Mouse (Mus musculus): ENCODE data around the gene Myo5a. TPM values are rescaled to one million over a fixed set of nuclear protein-coding genes. Genes with fewer than 3 reads are reported as not detected.

Gene Myo5a
- polyA plus RNA-seq, 1 experiment from 2014 or later = 1.6 TPM

DNA sequence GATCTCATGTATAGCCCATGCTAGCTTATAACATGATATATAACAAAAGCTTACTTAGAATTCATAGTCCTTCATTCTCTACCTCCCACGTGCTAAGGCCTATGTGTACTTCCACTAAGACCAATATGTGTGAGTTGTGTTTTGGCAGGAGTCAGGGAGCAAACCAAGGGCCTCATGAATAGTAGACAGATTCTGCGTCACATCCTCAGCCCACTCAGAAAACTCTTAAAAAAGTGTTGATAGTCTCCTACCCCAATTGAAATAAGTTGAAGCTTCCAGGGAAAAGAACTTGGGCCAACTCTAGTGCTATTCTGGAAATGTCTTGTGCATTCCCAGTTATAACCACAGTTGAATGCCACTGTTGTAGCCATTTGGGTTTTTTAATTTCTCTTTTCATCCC lies 131.2 kb downstream of the Myo5a start:
- H3K4me1 ChIP-seq (ENCODE audit: control insufficient read depth, low read depth, low read length) = no peaks in the 10 kb centered on the region
- no peak for ATAC-seq (ENCODE audit: low read depth)
- no peak overlapping the region for H3K4me2 ChIP-seq (ENCODE audit: low read depth, low read length)
- no peak overlapping the region for H3K9ac ChIP-seq (ENCODE audit: low read depth, low read length)
- 63% methylated on average over 2 of the region's 2 CpGs for WGBS (ENCODE audit: insufficient replicate concordance)
- no peaks in the 10 kb centered on the region for H3K27me3 ChIP-seq (ENCODE audit: control insufficient read depth, insufficient read depth, low read depth, low read length)
- H3K27ac ChIP-seq (ENCODE audit: low read length) = no peak overlapping the region
- no peaks in the 10 kb centered on the region for H3K36me3 ChIP-seq (ENCODE audit: control insufficient read depth, insufficient read depth)
- no peaks in the 10 kb centered on the region for H3K9me3 ChIP-seq (replicated peaks; ENCODE audit: control insufficient read depth, low read length)
- H3K4me3 ChIP-seq (ENCODE audit: low read depth, low read length) = no peak overlapping the region

DNA sequence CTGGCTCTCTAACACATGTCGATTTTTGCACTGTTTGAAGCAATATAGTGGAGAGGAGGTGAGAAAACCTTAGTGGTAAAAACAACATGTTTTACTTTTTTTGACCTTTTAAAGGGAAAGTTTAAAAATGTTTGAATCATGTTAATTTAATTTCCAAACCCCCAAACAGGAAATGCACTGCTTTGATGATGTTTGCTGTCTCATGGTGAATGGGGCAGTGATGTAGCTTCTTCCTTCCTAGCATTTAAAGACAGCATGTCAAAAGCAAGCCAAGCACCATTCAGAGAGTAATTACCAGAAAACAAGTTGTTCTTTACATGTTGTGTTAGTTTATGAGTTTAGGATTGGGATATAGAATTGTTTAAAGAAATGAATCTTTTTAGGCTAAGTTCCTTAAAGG lies 138.4 kb downstream of the Myo5a start:
- ATAC-seq (ENCODE audit: low read depth) = no peak
- Histone ChIP-seq H3K9me3 (replicated peaks; ENCODE audit: control insufficient read depth, low read length) (no peaks in the 10 kb centered on the region), H3K4me1 (ENCODE audit: control insufficient read depth, low read depth, low read length) (no peaks in the 10 kb centered on the region), H3K4me3 (ENCODE audit: low read depth, low read length) (no peak overlapping the region), H3K9ac (ENCODE audit: low read depth, low read length) (no peak overlapping the region), H3K36me3 (ENCODE audit: control insufficient read depth, insufficient read depth) (no peaks in the 10 kb centered on the region), H3K27ac (ENCODE audit: low read length) (no peak overlapping the region), H3K4me2 (ENCODE audit: low read depth, low read length) (no peak overlapping the region), H3K27me3 (ENCODE audit: control insufficient read depth, insufficient read depth, low read depth, low read length) (no peaks in the 10 kb centered on the region)
- 48% methylated on average over 1 of the region's 1 CpGs for WGBS (ENCODE audit: insufficient replicate concordance)

DNA sequence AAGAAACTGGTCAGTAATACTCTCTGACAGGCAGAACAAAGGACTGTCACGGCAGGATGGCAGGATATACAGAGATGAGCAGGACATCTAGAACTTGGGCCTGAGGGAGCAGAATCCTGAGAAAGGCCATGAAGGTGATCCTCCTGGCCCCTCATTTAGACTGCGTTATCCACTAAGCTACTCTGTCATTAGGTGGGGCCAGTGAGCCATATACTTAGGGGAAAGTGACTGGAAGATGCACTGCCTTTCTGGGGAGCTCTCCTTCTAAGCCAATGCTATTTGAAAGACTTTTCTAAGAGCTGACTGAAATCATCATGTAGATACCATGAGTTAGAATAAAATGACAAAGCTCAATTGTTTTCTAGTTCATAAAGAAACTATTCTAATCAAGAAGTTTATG lies 139.5 kb downstream of the Myo5a start:
- no peak overlapping the region for H3K9ac ChIP-seq (ENCODE audit: low read depth, low read length)

DNA sequence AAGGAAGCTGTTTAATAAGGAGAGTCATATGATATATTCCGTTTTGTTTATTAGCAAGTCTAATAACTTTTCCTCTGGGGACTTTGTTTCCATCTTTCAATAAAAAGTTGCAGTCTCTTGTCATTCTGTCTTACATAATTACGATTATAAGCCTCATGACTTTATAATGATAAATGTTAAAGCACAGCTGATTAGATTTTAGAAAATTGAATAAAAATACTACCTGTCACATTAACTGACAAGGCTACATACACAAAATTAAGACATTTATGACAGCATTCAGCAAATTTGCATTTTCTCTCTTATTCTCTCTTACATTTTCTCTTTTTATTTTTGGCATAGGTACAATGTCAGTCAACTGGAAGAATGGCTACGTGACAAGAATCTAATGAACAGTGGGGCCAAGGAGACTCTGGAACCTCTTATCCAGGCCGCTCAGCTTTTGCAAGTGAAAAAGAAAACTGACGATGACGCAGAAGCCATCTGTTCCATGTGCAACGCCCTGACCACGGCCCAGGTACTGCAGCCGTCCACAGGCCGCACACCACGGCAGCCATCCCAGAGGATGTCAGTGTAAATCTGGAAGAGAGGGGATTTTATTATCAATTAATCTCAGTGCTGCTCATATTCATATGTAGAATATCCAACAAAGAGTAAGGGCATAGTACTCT lies 144.1 kb downstream of the Myo5a start:
- no peak overlapping the region for H3K4me2 ChIP-seq (ENCODE audit: low read depth, low read length)
- no peak for ATAC-seq (ENCODE audit: low read depth)
- no peak overlapping the region for H3K4me3 ChIP-seq (ENCODE audit: low read depth, low read length)
- no peaks in the 10 kb centered on the region for H3K27me3 ChIP-seq (ENCODE audit: control insufficient read depth, insufficient read depth, low read depth, low read length)
- no peaks in the 10 kb centered on the region for H3K4me1 ChIP-seq (ENCODE audit: control insufficient read depth, low read depth, low read length)
- 74% methylated on average over 11 of the region's 11 CpGs for WGBS (ENCODE audit: insufficient replicate concordance)
- no peak overlapping the region for H3K9ac ChIP-seq (ENCODE audit: low read depth, low read length)
- H3K36me3 ChIP-seq (ENCODE audit: control insufficient read depth, insufficient read depth) = no peaks in the 10 kb centered on the region
- H3K27ac ChIP-seq (ENCODE audit: low read length) = no peak overlapping the region
- no peaks in the 10 kb centered on the region for H3K9me3 ChIP-seq (replicated peaks; ENCODE audit: control insufficient read depth, low read length)

More for the DNA sequence above, 139.5 kb downstream of the Myo5a start:
- Histone ChIP-seq H3K36me3 (ENCODE audit: control insufficient read depth, insufficient read depth) (no peaks in the 10 kb centered on the region), H3K27me3 (ENCODE audit: control insufficient read depth, insufficient read depth, low read depth, low read length) (no peaks in the 10 kb centered on the region), H3K4me3 (ENCODE audit: low read depth, low read length) (no peak overlapping the region), H3K9me3 (replicated peaks; ENCODE audit: control insufficient read depth, low read length) (no peaks in the 10 kb centered on the region), H3K27ac (ENCODE audit: low read length) (no peak overlapping the region), H3K4me1 (ENCODE audit: control insufficient read depth, low read depth, low read length) (no peaks in the 10 kb centered on the region), H3K4me2 (ENCODE audit: low read depth, low read length) (no peak overlapping the region)
- no peak for ATAC-seq (ENCODE audit: low read depth)
- WGBS (ENCODE audit: insufficient replicate concordance) = 62% methylated on average over 2 of the region's 2 CpGs

DNA sequence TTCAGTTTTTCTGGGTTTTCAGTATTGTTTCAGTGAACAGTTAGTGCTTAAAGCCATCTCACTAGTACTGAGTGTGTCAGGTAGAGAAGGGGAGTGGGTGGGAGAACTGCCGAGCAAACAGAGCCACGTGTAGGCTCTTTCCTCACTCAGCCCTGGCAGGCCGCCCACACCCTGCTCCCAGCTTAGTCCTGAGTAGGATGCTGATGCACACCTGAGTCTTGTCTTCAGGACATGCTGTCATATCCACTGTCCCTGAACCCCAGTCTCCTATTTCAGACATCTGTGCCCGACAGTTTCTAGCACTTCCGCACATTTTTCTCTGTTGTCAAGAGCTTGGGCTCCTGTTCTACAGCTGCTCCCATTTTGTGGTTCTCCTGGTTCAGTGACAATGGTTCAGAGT lies 149.1 kb downstream of the Myo5a start:
- WGBS (ENCODE audit: insufficient replicate concordance) = 64% methylated on average over 5 of the region's 5 CpGs
- ATAC-seq (ENCODE audit: low read depth) = no peak
- Histone ChIP-seq H3K27me3 (ENCODE audit: control insufficient read depth, insufficient read depth, low read depth, low read length) (no peaks in the 10 kb centered on the region), H3K4me1 (ENCODE audit: control insufficient read depth, low read depth, low read length) (no peaks in the 10 kb centered on the region), H3K9ac (ENCODE audit: low read depth, low read length) (no peak overlapping the region), H3K36me3 (ENCODE audit: control insufficient read depth, insufficient read depth) (no peaks in the 10 kb centered on the region), H3K4me3 (ENCODE audit: low read depth, low read length) (no peak overlapping the region), H3K27ac (ENCODE audit: low read length) (no peak overlapping the region), H3K9me3 (replicated peaks; ENCODE audit: control insufficient read depth, low read length) (no peaks in the 10 kb centered on the region), H3K4me2 (ENCODE audit: low read depth, low read length) (no peak overlapping the region)

DNA sequence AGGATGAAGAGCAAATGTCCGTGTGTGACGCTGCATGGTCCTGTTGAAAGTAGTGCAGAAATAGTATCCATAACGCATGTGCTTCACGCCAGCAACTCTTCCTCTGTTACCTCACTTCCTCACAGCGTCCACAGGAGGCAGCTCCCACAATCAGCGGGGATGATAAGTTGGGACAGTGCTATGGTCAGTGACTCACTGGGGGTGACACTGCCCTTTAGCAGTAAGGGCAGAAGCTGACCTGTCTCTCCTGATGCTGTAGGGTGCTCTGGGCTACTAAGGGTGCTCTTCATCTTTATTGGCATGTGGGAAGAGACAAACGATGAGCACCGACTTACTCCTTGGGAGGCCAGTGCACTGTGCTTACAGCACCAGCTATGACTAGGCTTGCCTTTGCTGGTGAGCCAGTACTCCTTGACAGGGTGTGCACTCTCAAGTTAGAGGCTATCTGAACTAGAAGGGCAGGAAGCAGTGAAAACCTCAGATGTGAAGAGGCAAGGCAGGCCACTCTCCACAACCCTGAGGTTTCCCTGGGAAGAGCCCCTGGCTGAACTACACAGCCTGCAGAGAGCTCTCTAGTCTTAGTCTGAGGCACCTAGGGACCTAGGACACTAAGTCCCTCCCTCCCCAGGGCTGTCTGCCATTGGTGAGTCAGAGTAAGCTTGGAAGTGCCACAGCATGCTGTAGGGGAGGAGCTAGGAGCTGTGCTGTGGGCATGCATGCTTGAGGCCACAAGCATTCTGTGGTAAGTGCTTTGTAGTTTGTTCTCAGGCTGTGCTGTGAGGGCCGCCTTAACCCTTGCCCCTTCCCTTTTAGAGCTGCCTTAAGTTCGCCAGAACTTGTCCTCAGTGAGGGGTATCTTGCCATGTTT lies 150.8 kb downstream of the Myo5a start:
- Histone ChIP-seq H3K4me2 (ENCODE audit: low read depth, low read length) (no peak overlapping the region), H3K9ac (ENCODE audit: low read depth, low read length) (no peak overlapping the region), H3K4me3 (ENCODE audit: low read depth, low read length) (no peak overlapping the region), H3K9me3 (replicated peaks; ENCODE audit: control insufficient read depth, low read length) (no peaks in the 10 kb centered on the region), H3K36me3 (ENCODE audit: control insufficient read depth, insufficient read depth) (no peaks in the 10 kb centered on the region), H3K27me3 (ENCODE audit: control insufficient read depth, insufficient read depth, low read depth, low read length) (no peaks in the 10 kb centered on the region), H3K4me1 (ENCODE audit: control insufficient read depth, low read depth, low read length) (no peaks in the 10 kb centered on the region), H3K27ac (ENCODE audit: low read length) (no peak overlapping the region)
- 37% methylated on average over 10 of the region's 10 CpGs for WGBS (ENCODE audit: insufficient replicate concordance)
- ATAC-seq (ENCODE audit: low read depth) = peak; percentile 65

DNA sequence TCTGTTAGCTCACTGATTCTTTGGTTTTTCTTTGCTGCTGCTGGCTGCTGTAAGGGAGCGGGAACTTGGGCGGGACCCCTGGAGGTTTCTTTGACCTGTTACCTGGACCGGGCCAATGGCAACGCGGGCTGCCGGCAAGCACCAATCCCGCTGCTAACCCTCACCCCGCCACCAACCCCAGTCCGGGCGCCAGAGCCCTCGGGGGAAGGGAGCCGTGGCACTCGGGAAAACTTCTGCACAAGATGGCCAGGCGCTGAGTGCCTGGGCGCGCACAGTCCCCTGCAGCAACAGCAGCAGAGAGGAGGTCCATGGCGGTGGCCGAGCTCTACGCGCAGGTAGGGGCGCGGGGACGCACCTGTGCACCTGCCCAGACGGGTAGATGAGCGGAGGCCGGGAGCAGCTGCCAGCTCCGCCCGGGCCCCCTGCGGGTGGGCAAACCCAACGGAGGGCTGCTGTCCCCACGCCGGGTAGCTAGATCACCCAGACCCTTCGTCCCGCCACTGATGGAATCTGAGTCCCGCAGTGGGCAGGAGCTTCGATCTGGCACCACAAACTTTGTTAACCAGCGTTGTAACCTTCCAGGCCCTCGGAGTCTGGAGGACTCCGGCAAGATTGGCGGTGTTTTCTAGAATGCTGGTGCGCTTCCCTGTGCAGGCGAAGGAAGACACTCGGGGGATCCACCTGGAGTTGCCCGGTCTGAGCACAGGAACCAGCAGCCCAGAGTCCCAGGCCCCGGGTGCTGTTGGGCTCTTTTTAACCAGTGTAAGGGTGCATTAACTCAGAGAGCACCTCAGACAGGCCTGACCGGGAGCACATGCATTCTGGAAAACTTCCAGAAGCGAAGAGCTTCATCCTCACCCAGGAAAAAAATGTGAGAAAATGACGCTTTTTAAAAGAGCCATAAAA lies 161.3 kb downstream of the Myo5a start, which contains the start of gene Myo5c:
TSS of gene Myo5c (plus strand) at position 180 of the 906 bp plus-strand sequence.
- peak; percentile 64 for ATAC-seq (ENCODE audit: low read depth)
- 5% methylated on average over 48 of the region's 48 CpGs for WGBS (ENCODE audit: insufficient replicate concordance)
- no peak within 1 kb of the TSS for H3K27ac ChIP-seq (ENCODE audit: low read length)
- H3K36me3 ChIP-seq (ENCODE audit: control insufficient read depth, insufficient read depth) = no peaks in the 10 kb centered on the region
- 0 out of 2 replicates have a peak within 1 kb of the TSS, but pooled peaks have one; percentile 34 for H3K9ac ChIP-seq (ENCODE audit: low read depth, low read length)
- no peaks in the 10 kb centered on the region for H3K9me3 ChIP-seq (replicated peaks; ENCODE audit: control insufficient read depth, low read length)
- H3K27me3 ChIP-seq (ENCODE audit: control insufficient read depth, insufficient read depth, low read depth, low read length) = peaks cover 20% of the 10 kb centered on the region
- peak within 1 kb of the TSS; percentile 48 for H3K4me3 ChIP-seq (ENCODE audit: low read depth, low read length)
- peak within 1 kb of the TSS; percentile 55 for H3K4me2 ChIP-seq (ENCODE audit: low read depth, low read length)
- no peaks in the 10 kb centered on the region for H3K4me1 ChIP-seq (ENCODE audit: control insufficient read depth, low read depth, low read length)

DNA sequence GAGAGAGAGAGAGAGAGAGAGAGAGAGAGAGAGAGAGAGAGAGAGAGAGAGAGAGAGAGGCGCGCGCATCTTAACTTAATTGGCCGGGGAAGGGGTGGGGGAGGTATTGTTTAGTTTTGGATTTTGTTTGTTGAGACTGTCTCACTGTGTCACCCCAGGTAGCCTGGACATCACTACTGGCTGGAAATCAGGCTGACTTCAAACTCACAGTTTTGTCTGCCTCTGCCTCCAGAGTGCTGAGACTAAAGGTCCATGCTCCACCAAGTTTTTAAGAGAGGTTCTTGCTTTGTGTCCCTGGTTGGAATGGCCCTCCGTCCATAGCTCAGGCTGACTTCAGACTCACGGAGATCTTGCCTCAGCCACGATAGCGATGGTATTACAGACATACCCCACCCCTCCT lies 162.0 kb downstream of the Myo5a start:
- Histone ChIP-seq H3K27me3 (ENCODE audit: control insufficient read depth, insufficient read depth, low read depth, low read length) (peaks cover 20% of the 10 kb centered on the region), H3K4me1 (ENCODE audit: control insufficient read depth, low read depth, low read length) (no peaks in the 10 kb centered on the region), H3K9me3 (replicated peaks; ENCODE audit: control insufficient read depth, low read length) (no peaks in the 10 kb centered on the region), H3K4me2 (ENCODE audit: low read depth, low read length) (no peak overlapping the region), H3K9ac (ENCODE audit: low read depth, low read length) (no peak overlapping the region), H3K36me3 (ENCODE audit: control insufficient read depth, insufficient read depth) (no peaks in the 10 kb centered on the region), H3K27ac (ENCODE audit: low read length) (no peak overlapping the region), H3K4me3 (ENCODE audit: low read depth, low read length) (no peak overlapping the region)
- 39% methylated on average over 8 of the region's 8 CpGs for WGBS (ENCODE audit: insufficient replicate concordance)
- ATAC-seq (ENCODE audit: low read depth) = no peak
